Mouse (Mus musculus) embryo, embryonic 10.5 days (tissue): Measurements from ENCODE around the gene Atp2b2.
A peak's percentile ranks its signal among the peaks of the same experiment; 100 is the strongest.

ENCODE experiments used
- DNase-seq: peaks from one replicate; pipeline ENCODE4 v3.0.0-alpha.2; 2015; ENCODE audit warnings: low spot score

The Atp2b2 gene

GRCm38 (mm10) chr6:114011976-114012375 is 30.4 kb downstream of the Atp2b2 start:
- DNase-seq, result no peak

DNA sequence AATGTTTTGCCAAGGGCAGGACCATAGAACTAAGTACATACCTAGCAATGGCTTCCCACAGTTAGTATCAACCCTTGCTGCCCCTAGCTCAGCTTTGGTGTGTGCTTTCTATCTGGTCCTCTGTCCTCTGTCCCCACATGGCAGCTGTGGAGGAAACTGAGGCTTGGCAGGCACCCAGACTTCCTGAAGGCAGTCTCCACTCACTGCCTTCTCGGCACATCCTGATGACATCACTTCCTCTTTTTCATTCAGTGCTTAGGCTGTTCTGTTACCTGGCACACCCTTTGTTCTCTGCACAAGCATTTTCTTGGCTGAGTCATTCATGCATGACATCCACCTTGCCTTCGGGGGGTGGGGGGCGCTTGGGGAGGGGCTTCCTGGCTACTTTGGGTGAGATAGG is 38.6 kb downstream of the Atp2b2 start:
- no peak for DNase-seq

DNA sequence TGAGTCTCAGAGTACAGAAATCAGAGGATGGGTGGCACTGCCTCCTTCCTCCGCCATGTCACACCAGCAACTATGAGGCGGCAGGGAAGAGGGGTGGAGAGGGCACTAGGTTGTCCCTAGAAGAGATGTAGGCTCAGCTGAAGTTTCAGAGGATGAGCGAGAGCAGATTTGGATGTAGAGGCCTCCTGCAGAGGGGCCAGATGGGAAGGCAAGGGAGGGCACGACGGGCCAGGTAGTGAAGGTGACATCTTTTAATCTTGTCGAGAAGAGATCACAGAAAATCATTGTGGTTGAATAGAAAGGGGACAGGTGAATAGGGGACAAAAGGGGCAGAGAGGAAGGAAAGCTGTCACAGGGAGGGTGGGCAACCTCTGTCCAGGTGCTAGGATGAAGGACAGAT is 41.5 kb downstream of the Atp2b2 start:
- DNase-seq, result no peak

DNA sequence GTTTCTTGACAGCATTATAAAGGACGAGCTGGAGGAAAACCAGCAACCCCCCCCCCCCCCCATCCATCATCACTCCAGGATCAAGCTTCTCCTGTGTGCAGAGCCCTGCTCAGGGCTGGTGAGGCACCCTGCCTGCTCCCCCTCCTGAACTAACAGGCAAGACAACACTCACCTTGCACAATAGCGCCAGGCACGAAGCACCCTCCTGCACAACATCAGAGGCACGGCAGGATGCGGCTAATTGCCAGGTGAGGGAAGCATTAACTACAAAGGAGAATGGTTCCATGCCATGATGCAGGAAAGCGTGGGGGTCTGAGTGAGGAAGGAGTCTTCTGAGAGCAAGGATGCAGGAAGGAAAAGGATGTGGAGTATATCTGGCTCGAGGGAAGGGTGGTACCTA is 42.1 kb downstream of the Atp2b2 start:
- DNase-seq, result no peak

- no peak for DNase-seq
Observed at GRCm38 (mm10) chr6:113998413-113998812, 44.0 kb downstream of the Atp2b2 start.

DNA sequence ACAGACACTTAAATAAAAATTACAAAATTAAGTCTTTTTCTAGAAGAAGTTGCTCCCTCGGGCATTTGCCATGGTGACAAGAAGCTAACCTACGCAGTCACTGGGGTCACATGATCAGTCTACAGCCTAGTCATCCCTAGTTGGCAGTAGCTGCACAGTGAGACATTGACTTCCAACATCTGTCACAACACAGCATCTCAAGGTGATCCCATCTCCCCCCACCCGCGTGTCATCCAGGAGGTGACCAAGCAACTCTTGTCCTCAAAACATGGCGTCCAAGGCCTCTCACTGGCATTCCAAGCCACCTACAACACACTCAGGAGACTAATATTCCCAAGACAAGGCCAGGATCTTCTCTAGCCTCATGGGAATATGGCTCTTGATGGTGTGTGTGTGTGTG is 48.2 kb downstream of the Atp2b2 start:
- no peak for DNase-seq

DNA sequence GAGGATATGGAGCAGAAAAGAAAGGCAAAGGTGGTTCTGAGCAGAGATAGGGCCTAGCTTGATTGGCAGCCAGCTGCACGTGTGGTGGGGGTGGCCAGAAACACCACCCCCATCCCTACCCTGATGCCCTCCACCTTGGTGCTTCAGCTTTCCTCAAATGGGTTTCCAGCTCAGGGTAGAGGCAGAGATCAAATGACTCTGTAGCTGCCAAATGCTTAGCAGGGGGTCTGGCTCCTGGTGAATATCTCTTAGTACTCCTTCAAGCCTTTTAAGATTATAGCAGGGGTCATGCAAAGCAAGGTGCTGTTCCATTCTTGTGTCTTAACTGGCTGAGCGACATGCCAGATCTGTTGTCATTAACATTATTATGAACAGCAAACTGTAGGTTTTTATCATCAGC is 50.3 kb downstream of the Atp2b2 start:
- DNase-seq, result no peak

- no peak for DNase-seq
Observed at GRCm38 (mm10) chr6:113991482-113991881, 50.9 kb downstream of the Atp2b2 start.

- no peak for DNase-seq
Observed at GRCm38 (mm10) chr6:113990044-113990443, 52.4 kb downstream of the Atp2b2 start.

GRCm38 (mm10) chr6:113988521-113988920 is 53.9 kb downstream of the Atp2b2 start:
- DNase-seq, result no peak

- no peak for DNase-seq
Observed at GRCm38 (mm10) chr6:113986671-113987070, 55.7 kb downstream of the Atp2b2 start.

DNA sequence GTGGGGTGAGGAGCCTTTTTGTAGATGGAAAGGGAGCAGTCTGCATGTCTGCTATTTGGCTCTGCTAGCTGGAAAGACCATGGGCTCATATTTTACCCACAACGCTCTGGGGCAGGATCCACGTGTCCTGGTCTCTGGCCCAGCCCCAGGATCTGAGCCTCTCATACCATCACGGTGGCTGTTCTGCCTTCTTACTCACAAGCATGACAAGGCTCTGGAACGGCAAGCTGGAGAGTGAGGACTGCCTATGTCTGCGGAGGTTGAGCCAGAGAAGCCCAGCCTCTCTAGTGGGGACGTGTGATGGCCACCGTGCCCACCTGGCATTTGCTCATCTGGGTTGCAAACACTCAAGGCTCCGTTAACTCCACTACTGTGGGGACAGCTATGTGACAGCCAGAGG is 63.7 kb downstream of the Atp2b2 start:
- no peak for DNase-seq

DNA sequence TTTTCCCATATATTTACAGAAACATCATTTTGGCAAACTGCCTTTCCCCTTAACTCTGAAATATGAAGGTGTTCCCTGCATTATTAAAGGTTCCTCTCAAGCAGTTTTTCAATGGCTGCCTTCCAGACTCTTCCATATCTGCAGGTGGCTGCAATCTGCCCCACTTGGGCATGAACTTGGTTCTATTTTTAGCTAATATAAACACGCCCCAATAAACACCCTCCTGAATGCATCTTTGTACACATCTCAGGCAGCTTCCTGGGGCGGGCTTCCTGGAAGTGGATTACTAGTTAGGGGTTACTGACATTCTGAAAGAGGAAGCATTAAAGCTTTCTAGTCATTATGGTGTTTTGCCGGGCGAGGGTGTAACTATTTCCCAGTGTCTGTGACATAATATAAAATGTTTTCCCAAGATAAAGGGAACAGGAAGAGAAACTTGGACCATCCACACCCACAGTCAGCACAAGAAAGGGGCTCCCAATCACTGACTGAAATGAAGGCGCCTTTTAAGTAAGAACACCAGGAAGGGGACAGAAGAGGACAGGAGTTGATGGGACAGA is 64.2 kb downstream of the Atp2b2 start:
- DNase-seq, result no peak

DNA sequence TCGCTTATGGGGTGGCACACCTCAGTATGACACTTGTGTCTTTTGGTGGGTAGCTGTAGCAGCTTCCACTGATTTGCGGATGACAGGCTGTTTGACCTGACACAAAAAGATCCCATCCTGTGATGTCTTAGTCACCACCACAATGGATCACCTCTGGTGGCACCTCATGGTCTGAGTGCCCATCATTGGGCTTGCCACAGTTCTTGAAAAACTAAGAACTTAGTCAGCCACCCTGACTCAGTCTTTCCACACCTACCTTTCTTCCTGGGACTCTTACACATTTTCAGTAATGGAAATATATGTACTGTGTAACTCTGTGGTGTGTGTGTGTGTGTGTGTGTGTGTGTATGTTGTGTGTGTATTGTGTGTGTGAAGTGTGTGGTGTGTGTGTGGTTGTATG is 71.5 kb downstream of the Atp2b2 start:
- no peak for DNase-seq

GRCm38 (mm10) chr6:113970464-113970863 is 71.9 kb downstream of the Atp2b2 start:
- DNase-seq, result no peak

- DNase-seq, result no peak
Observed at GRCm38 (mm10) chr6:113969751-113970150, 72.7 kb downstream of the Atp2b2 start.

DNA sequence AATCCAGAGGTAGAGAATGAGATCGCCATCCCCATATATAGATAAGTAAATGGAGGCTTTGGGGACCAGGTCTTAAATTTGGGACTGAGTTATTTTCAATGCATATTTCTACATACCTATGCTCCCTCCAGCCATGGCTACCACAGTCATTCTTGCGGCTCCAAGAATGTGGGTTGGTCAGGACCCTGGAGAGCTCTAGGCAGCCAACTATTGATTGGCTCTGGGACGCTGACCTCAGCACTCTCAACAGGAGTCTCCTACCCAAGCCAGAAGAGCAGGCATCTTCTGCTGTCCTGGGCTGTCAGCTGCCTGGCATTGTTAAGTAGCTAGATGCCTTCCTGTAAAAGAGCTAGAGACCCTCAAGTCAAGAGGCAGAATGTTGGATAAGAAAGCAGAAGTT is 79.6 kb downstream of the Atp2b2 start:
- DNase-seq, result peak; percentile 77

DNA sequence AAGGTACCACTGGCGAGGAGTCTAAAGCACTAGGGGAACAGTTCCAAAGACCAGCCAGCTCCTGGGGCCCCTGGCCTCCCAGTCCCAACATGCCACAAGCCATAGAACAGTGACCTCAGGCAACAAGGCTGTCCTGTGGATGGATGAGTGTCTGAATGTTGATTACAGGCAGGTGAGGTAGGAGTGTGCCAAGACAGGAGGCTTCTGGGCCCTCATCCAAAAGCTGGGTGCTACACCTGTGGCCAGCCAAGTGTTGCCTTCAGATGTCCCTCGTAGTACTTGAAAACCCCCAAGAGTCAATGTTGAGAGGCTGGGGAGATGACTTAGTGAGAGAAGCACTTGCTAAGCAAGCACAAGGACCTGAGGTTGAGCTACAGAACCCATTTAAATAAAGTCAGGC is 80.8 kb downstream of the Atp2b2 start:
- DNase-seq, result no peak

GRCm38 (mm10) chr6:113959336-113959735 is 83.1 kb downstream of the Atp2b2 start:
- DNase-seq, result no peak

DNA sequence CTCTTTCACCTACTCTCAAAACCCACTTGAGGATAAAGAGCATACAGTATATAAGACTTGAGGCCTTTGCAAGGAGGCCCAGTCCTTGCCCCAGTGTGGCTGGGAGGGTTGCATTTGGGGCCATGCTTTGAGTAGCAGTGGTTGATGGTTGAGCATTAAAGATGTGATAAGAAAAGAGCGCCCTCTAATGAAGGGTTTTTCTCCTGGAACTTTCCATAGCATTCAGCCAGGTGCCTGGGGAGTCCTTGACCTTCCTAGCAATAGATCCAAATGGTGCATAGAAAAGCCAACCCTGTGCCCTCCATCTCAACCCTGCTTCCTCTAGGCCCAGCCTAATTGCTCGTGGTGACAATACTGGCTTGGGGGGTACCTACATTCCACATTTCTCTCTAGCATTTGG is 83.7 kb downstream of the Atp2b2 start:
- DNase-seq, result no peak

- no peak for DNase-seq
Observed at GRCm38 (mm10) chr6:113958003-113958402, 84.4 kb downstream of the Atp2b2 start.

DNA sequence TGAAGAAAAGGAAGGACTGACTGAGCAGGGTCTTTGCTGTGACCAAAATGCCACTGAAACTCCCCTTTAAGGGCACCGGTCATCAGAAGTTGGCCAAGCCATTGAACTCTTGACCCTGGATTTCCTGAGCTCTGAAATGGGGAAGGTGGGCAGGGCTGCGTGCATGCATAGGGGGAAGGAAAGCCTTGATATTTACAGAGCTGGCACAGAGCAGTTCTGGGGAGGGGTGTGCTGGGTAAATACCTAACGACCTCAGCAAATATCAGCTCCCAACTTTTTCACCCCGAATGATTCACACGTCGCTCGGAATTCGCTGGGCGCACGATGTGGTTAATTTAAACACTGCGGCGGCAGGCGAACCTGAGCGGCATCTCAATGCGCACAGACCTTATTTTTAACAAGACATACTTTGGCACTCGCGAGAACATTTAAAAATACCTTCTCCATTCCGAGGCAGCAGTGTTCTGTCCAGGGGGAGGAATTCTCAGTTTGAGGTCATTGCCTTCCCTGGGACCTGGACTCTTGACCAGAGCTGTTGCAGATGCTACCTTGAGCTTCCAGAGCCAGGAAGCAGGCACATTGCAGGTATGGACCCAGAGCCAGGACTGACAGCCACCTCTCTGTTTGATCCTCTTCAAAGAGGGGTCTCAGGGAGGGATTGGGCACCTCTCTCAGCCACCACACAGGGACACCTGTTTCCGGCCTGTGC is 85.0 kb downstream of the Atp2b2 start:
- DNase-seq, result no peak

DNA sequence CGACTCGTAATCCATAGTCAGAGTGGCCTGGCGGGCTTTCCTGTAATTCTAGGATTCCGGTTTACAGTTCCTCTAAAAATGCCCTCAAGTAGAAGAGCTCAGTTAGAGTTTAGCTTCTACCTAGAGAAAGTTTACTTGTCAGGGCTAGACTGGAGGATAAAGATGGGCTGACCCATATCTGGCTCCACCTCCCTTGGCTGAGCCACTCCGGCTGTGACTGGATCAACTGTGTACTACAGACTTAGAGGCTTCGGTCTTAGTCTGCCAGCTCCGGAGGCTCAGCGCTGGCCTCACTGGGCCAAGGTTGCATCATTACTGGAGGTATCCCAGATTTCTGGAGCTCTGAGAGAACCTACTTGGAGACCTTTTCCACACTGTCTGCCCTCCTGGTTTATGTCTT is 94.9 kb downstream of the Atp2b2 start:
- DNase-seq, result no peak

DNA sequence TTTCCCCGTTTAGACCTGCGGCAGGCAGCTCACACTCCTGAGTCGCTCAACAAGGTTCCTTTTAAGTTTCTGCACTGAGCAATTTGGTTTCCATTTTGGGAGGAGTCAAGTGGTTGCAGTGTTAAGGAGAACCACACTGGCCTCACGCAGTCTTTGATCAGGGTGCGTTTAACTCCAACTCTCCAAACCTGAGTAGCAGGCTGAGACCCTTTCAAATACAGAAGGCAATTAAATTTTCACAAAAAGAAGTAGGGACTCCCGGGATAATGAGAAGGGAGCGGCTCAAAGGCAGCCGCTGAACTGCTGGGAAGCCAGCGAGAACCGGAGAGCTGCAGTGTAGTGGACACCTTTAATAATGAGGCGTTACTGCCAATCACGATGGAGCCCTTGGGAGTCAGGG is 100.1 kb downstream of the Atp2b2 start:
- no peak for DNase-seq
